Mouse (Mus musculus) bone marrow, adult 2 months (tissue): ENCODE measurements around the gene Krtcap2. TPM values are rescaled to one million over a fixed set of nuclear protein-coding genes. Genes with fewer than 3 reads are reported as not detected.

ENCODE experiments used
- H3K27ac ChIP-seq: fragments of 200-500 bp; 2 replicates; pipeline ENCODE4 v1.5.1; 2012; ENCODE audit warnings: low read depth, mild to moderate bottlenecking, control low read depth, inconsistent platforms, low read length; ENCODE audit not compliant: control insufficient read depth, poor library complexity, insufficient read depth
- H3K4me1 ChIP-seq: fragments of 200-500 bp; 2 replicates; pipeline ENCODE4 v1.6.1; 2011; ENCODE audit warnings: low read length; ENCODE audit not compliant: control insufficient read depth, insufficient read depth
- H3K4me3 ChIP-seq: fragments of 200-500 bp; replicated peaks from 2 replicates; pipeline ENCODE3; 2011; ENCODE audit warnings: mild to moderate bottlenecking, low read depth, low read length, control low read depth; ENCODE audit not compliant: control insufficient read depth
- CTCF ChIP-seq: fragments of 200-500 bp; IDR thresholded peaks from 2 replicates; pipeline ENCODE4 v1.5.1; 2011; ENCODE audit warnings: low read length, control low read depth; ENCODE audit not compliant: control insufficient read depth, insufficient read depth
- POLR2A ChIP-seq: fragments of 200-500 bp; IDR thresholded peaks from 2 replicates; pipeline ENCODE4 v1.6.1; 2011; ENCODE audit warnings: low read depth, mild to moderate bottlenecking, control low read depth, low read length, borderline replicate concordance; ENCODE audit not compliant: control insufficient read depth
- WGBS: fragments of 180-500 bp; shearing (Covaris S2); methylation state at CpG from one replicate; pipeline ENCODE4 v1.1.7; 2018; 5-methylcytosine and 5-hydroxymethylcytosine counted together
- polyA plus RNA-seq: library from polyadenylated mRNA; stranded (reverse); fragments of >200 nt; gene quantifications from 2 replicates; pipeline ENCODE4 v1.2.4, GENCODE M21; 2011; ENCODE audit warnings: low replicate concordance; ENCODE audit not compliant: missing spikeins, insufficient read depth, insufficient read length

The Krtcap2 gene
- polyA plus RNA-seq, 1 experiment: 69.5 TPM

DNA sequence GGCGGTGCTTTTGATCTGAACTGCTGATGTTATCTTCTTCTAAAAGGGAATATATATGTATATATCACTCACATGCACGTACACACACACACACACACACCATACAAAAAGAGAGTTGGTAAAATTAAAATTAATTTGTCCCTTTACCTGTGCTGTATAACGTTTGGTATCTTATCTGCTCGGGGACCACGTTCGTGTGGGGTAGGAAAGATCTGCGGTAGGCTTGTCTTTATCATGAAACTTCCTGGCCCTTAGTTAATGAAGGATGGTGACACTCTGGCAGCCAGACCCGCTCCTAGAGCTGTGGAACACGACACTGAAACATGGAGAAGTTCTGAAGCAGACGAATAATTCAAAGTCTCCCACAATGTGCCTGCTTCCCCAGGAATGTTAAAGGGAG lies 46.1 kb downstream of the Krtcap2 start:
- WGBS: 42% methylated on average over 10 of the region's 10 CpGs
- Histone ChIP-seq H3K27ac (no peak overlapping the region), H3K4me3 (no peak overlapping the region), H3K4me1 (peaks cover 3% of the 10 kb centered on the region; the same call in 1 of the 2 replicates)
- no peak for TF ChIP-seq CTCF
- no peak for TF ChIP-seq POLR2A

- TF ChIP-seq POLR2A: no peak
- H3K4me3 ChIP-seq: no peak overlapping the region
- no peak overlapping the region for H3K27ac ChIP-seq
- WGBS: 45% methylated on average over 5 of the region's 5 CpGs
- H3K4me1 ChIP-seq: peaks cover 3% of the 10 kb centered on the region; the same call in 1 of the 2 replicates
Measured at GRCm38 (mm10) chr3:89292303-89292702, 46.5 kb downstream of the Krtcap2 start.

- no peak overlapping the region for H3K27ac ChIP-seq
- WGBS: 85% methylated on average over 11 of the region's 11 CpGs
- peaks cover 3% of the 10 kb centered on the region; the same call in 1 of the 2 replicates for H3K4me1 ChIP-seq
- no peak overlapping the region for H3K4me3 ChIP-seq
- TF ChIP-seq CTCF (no peak), POLR2A (no peak)
Measured at GRCm38 (mm10) chr3:89293247-89293918, 47.6 kb downstream of the Krtcap2 start.

- Histone ChIP-seq H3K4me1 (peaks cover 3% of the 10 kb centered on the region; the same call in 1 of the 2 replicates), H3K27ac (no peak overlapping the region), H3K4me3 (no peak overlapping the region)
- 72% methylated on average over 5 of the region's 5 CpGs for WGBS
- TF ChIP-seq CTCF: no peak
- no peak for TF ChIP-seq POLR2A
Measured at GRCm38 (mm10) chr3:89294195-89294594, 48.4 kb downstream of the Krtcap2 start.

GRCm38 (mm10) chr3:89295685-89296230 lies 50.0 kb downstream of the Krtcap2 start:
- Histone ChIP-seq H3K4me1 (peaks cover 3% of the 10 kb centered on the region; the same call in 1 of the 2 replicates), H3K4me3 (no peak overlapping the region), H3K27ac (no peak overlapping the region)
- 54% methylated on average over 8 of the region's 8 CpGs for WGBS
- no peak for TF ChIP-seq POLR2A
- no peak for TF ChIP-seq CTCF

GRCm38 (mm10) chr3:89296761-89297396 lies 51.1 kb downstream of the Krtcap2 start:
- 66% methylated on average over 11 of the region's 11 CpGs for WGBS
- no peak overlapping the region for H3K4me3 ChIP-seq
- H3K27ac ChIP-seq: no peak overlapping the region
- H3K4me1 ChIP-seq: peaks cover 3% of the 10 kb centered on the region; the same call in 1 of the 2 replicates
- no peak for TF ChIP-seq POLR2A
- no peak for TF ChIP-seq CTCF

DNA sequence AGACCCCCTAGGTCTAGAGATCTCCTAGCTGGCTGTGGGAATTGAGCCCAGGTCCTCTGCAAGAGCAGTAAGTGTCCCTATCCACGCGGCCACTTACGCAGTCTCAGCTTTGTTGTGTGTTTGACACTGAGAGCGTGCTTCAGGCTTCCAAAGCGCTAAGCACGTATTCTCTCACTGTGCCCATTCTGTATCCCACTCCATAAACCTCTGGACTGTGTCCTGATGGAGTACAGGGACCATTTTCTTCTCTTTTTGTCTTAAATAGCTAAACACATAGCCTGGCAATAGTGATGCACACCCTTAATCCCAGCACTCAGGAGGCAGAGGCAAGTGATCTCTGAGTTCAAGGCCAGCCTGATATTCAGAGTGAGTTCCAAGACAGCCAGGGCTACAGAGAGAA lies 53.1 kb downstream of the Krtcap2 start:
- Histone ChIP-seq H3K4me3 (no peak overlapping the region), H3K27ac (no peak overlapping the region), H3K4me1 (peaks cover 3% of the 10 kb centered on the region; the same call in 1 of the 2 replicates)
- TF ChIP-seq POLR2A (no peak), CTCF (no peak)
- 88% methylated on average over 6 of the region's 6 CpGs for WGBS

DNA sequence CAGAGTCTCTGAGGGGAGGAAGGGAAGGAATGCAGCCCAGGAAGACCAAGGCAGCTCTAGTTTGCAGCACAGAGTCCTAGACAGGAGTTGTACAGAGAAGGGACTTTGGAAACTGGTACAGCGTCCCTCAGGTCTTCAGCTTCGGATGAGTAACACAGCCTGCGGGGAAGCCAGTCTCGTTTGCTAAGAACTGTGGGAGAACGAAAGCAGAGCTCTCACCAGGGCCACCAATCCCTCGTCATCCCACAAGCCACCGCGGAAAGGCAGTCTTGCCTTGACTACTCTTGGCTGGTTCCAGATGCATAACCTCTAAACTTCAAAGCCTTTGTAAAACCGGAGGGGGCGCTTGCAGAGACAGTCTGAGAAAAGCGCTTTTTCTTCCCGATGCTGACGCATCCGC lies 53.7 kb downstream of the Krtcap2 start:
- 4% methylated on average over 14 of the region's 14 CpGs for WGBS
- Histone ChIP-seq H3K4me1 (peaks cover 3% of the 10 kb centered on the region; the same call in 1 of the 2 replicates), H3K27ac (no peak overlapping the region), H3K4me3 (no peak overlapping the region)
- TF ChIP-seq POLR2A (no peak), CTCF (no peak)

Other genes with a start within 250 kb of the Krtcap2 start
- 14.5 and 17.1 TPM in 2 replicates for gene Rusc1, start 152.7 kb upstream of the Krtcap2 start, polyA plus RNA-seq
- gene Gm43738, start 144.9 kb upstream of the Krtcap2 start, polyA plus RNA-seq: not detected in 2 replicates
- 21.7 and 30.3 TPM in 2 replicates for gene Fdps, start 144.0 kb upstream of the Krtcap2 start, polyA plus RNA-seq
- 14.3 and 16.0 TPM in 2 replicates for gene Pklr, start 109.8 kb upstream of the Krtcap2 start, polyA plus RNA-seq
- 1.6 TPM in 1 of 2 replicates, not detected in the other for gene Hcn3, start 85.8 kb upstream of the Krtcap2 start, polyA plus RNA-seq
- 43.3 and 90.9 TPM in 2 replicates for gene Clk2, start 81.2 kb upstream of the Krtcap2 start, polyA plus RNA-seq
- gene Scamp3, start 68.5 kb upstream of the Krtcap2 start, polyA plus RNA-seq: 25.7 and 54.2 TPM in 2 replicates
- gene Fam189b, start 62.8 kb upstream of the Krtcap2 start, polyA plus RNA-seq: 4.1 and 9.8 TPM in 2 replicates
- 27.7 and 71.7 TPM in 2 replicates for gene Gba, start 43.0 kb upstream of the Krtcap2 start, polyA plus RNA-seq
- 2.9 TPM in 1 of 2 replicates, not detected in the other for gene Thbs3, start 30.8 kb upstream of the Krtcap2 start, polyA plus RNA-seq
- 33.9 and 66.4 TPM in 2 replicates for gene Mtx1, start 18.9 kb upstream of the Krtcap2 start, polyA plus RNA-seq
- 0.67 TPM in 1 of 2 replicates, not detected in the other for gene Muc1, start 16.9 kb upstream of the Krtcap2 start, polyA plus RNA-seq
- 0.59 and 1.6 TPM in 2 replicates for gene Trim46, start 343 bp downstream of the Krtcap2 start, polyA plus RNA-seq
- gene Dpm3, start 13.4 kb downstream of the Krtcap2 start, polyA plus RNA-seq: 30.7 and 39.3 TPM in 2 replicates
- gene Slc50a1, start 24.6 kb downstream of the Krtcap2 start, polyA plus RNA-seq: 64.0 and 83.0 TPM in 2 replicates
- 0.99 and 2.0 TPM in 2 replicates for gene Efna1, start 35.2 kb downstream of the Krtcap2 start, polyA plus RNA-seq
- gene Efna3, start 77.0 kb downstream of the Krtcap2 start, polyA plus RNA-seq: 2.7 TPM in 1 of 2 replicates, not detected in the other
- gene Efna4, start 92.1 kb downstream of the Krtcap2 start, polyA plus RNA-seq: not detected in 2 replicates
- gene Adam15, start 104.0 kb downstream of the Krtcap2 start, polyA plus RNA-seq: 112 and 187 TPM in 2 replicates
- gene Dcst2, start 116.0 kb downstream of the Krtcap2 start, polyA plus RNA-seq: 0.56 TPM in 1 of 2 replicates, not detected in the other
- gene Dcst1, start 119.3 kb downstream of the Krtcap2 start, polyA plus RNA-seq: 1.3 TPM in 1 of 2 replicates, not detected in the other
- gene Zbtb7b, start 148.8 kb downstream of the Krtcap2 start, polyA plus RNA-seq: 20.8 and 40.2 TPM in 2 replicates
- 0.92 TPM in 1 of 2 replicates, not detected in the other for gene Lenep, start 156.8 kb downstream of the Krtcap2 start, polyA plus RNA-seq
- gene Flad1, start 165.9 kb downstream of the Krtcap2 start, polyA plus RNA-seq: 9.7 and 17.6 TPM in 2 replicates
- gene Cks1b, start 172.4 kb downstream of the Krtcap2 start, polyA plus RNA-seq: 126 and 145 TPM in 2 replicates
- gene Shc1, start 172.5 kb downstream of the Krtcap2 start, polyA plus RNA-seq: 41.6 and 65.2 TPM in 2 replicates
- gene Pygo2, start 184.2 kb downstream of the Krtcap2 start, polyA plus RNA-seq: 29.7 and 45.4 TPM in 2 replicates
- gene Pbxip1, start 190.7 kb downstream of the Krtcap2 start, polyA plus RNA-seq: 23.6 and 60.5 TPM in 2 replicates
- gene Pmvk, start 208.6 kb downstream of the Krtcap2 start, polyA plus RNA-seq: 25.4 and 33.4 TPM in 2 replicates